Mouse (Mus musculus) olfactory bulb, adult 2 months (tissue): ENCODE measurements around the gene Sorbs1.

Experiments used
- CTCF ChIP-seq: fragments of 200-500 bp; IDR thresholded peaks from 2 replicates; pipeline ENCODE4 v1.5.1; 2012; ENCODE audit warnings: low read depth, mild to moderate bottlenecking, low read length, moderate library complexity; ENCODE audit not compliant: insufficient read depth
- POLR2A ChIP-seq: fragments of 200-500 bp; IDR thresholded peaks from 2 replicates; pipeline ENCODE4 v1.6.1; 2012; ENCODE audit warnings: mild to moderate bottlenecking, low read depth, low read length, moderate library complexity; ENCODE audit not compliant: insufficient read depth

- TF ChIP-seq POLR2A: no peak
- TF ChIP-seq CTCF: no peak
Measured at GRCm38 (mm10) chr19:40332303-40332702, 181.3 kb downstream of the Sorbs1 start.
